Mouse (Mus musculus): ENCODE data around the gene Eea1. TPM values are rescaled to one million over a fixed set of nuclear protein-coding genes. Genes with fewer than 3 reads are reported as not detected.

Eea1 gene
- total and polyA plus RNA-seq, 3 experiments, result 9.2 to 43.5 (median 10.2) TPM

GRCm38 (mm10) chr10:96034106-96034505 lies 93.7 kb downstream of the Eea1 start:
- Histone ChIP-seq H3K4me3 (ENCODE audit: control insufficient read depth in 1 of 2, insufficient read depth in 1 of 2, low read depth in 2 of 2, low read length in 2 of 2) (no peak overlapping the region), H3K4me1 (ENCODE audit: control insufficient read depth in 1 of 2, insufficient read depth in 2 of 2, low read length in 2 of 2) (no peaks in the 10 kb centered on the region), H3K9ac (ENCODE audit: control insufficient read depth, low read depth, low read length, poor library complexity, severe bottlenecking) (no peak overlapping the region), H3K9me3 (replicated peaks; ENCODE audit: insufficient read depth, low read length) (no peaks in the 10 kb centered on the region), H3K27ac (ENCODE audit: control insufficient read depth, low read depth, low read length) (no peak overlapping the region), H3K79me2 (ENCODE audit: control insufficient read depth, insufficient read depth, low read length, poor library complexity) (no peaks in the 10 kb centered on the region), H3K36me3 (ENCODE audit: control insufficient read depth in 1 of 2, insufficient read depth in 2 of 2, low read length in 2 of 2) (peaks cover 0 to 4% of the 10 kb centered on the region in 2 experiments; a peak in 2 of 4 replicates), H3K27me3 (ENCODE audit: control insufficient read depth in 1 of 2, insufficient read depth in 2 of 2, low read length in 2 of 2) (no peaks in the 10 kb centered on the region)
- no peak for DNase-seq (ENCODE audit: low read depth, low spot score)
- TF ChIP-seq MEF2A (IDR thresholded peaks at IDR 0.05; ENCODE audit: extremely low read depth, insufficient replicate concordance, low read depth, low read length, poor library complexity, severe bottlenecking) (no peak), USF2 (IDR thresholded peaks at IDR 0.05; ENCODE audit: borderline replicate concordance in 1 of 2, insufficient read depth in 1 of 2, low read depth in 1 of 2, low read length in 2 of 2) (no peak), UBTF (IDR thresholded peaks at IDR 0.05; ENCODE audit: borderline replicate concordance, insufficient read depth, low read depth, low read length) (no peak), CHD2 (IDR thresholded peaks at IDR 0.05; ENCODE audit: low read length) (no peak), MYB (IDR thresholded peaks at IDR 0.05; ENCODE audit: low read depth, low read length) (no peak), GATA1 (IDR thresholded peaks at IDR 0.05; ENCODE audit: low read depth, low read length) (no peak), RAD21 (IDR thresholded peaks at IDR 0.05; ENCODE audit: low read depth, low read length) (no peak), ETS1 (IDR thresholded peaks at IDR 0.05; ENCODE audit: low read depth, low read length) (no peak), TAL1 (IDR thresholded peaks at IDR 0.05; ENCODE audit: low read length) (no peak)

DNA sequence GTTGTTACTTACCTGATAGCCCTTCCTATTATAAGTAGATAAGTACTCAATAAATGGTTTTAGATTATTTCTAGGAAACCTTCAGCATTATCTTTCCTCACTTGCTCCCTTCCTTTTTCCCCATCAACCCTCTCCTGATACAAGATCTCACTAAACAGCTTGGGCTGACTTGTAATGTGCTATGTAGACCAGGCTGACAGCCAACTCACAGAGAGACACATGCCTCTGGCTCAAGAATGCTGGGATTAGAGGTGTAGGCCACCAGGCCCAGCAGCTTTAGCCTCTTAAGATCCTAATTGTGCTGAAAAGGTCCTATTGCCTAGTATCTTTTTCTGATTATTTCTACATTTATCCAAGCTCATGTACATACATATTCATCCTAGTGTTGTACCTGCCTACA lies 95.5 kb downstream of the Eea1 start:
- peaks cover 0 to 4% of the 10 kb centered on the region in 2 experiments; a peak in 2 of 4 replicates for H3K36me3 ChIP-seq (ENCODE audit: control insufficient read depth in 1 of 2, insufficient read depth in 2 of 2, low read length in 2 of 2)
- no peak overlapping the region for H3K27ac ChIP-seq (ENCODE audit: control insufficient read depth, low read depth, low read length)
- H3K9me3 ChIP-seq (replicated peaks; ENCODE audit: insufficient read depth, low read length), result no peaks in the 10 kb centered on the region
- H3K27me3 ChIP-seq (ENCODE audit: control insufficient read depth in 1 of 2, insufficient read depth in 2 of 2, low read length in 2 of 2), result no peaks in the 10 kb centered on the region
- H3K9ac ChIP-seq (ENCODE audit: control insufficient read depth, low read depth, low read length, poor library complexity, severe bottlenecking), result no peak overlapping the region
- no peak for DNase-seq (ENCODE audit: low read depth, low spot score)
- H3K4me1 ChIP-seq (ENCODE audit: control insufficient read depth in 1 of 2, insufficient read depth in 2 of 2, low read length in 2 of 2), result no peaks in the 10 kb centered on the region
- TF ChIP-seq TBP (IDR thresholded peaks at IDR 0.05; ENCODE audit: low read depth, low read length) (no peak), ELF1 (IDR thresholded peaks at IDR 0.05; ENCODE audit: low read depth, low read length) (no peak), RCOR1 (IDR thresholded peaks at IDR 0.05; ENCODE audit: low read depth, low read length) (no peak), TAL1 (IDR thresholded peaks at IDR 0.05; ENCODE audit: low read length) (no peak), EP300 (IDR thresholded peaks at IDR 0.05; ENCODE audit: low read depth in 1 of 2, low read length in 2 of 2) (no peak), BHLHE40 (IDR thresholded peaks at IDR 0.05; ENCODE audit: borderline replicate concordance, low read depth, low read length) (no peak), ZC3H11A (IDR thresholded peaks at IDR 0.05; ENCODE audit: low read depth, low read length) (no peak), POLR2AphosphoS5 (IDR thresholded peaks at IDR 0.05; ENCODE audit: borderline replicate concordance, low read depth, low read length) (no peak)
- H3K4me3 ChIP-seq (ENCODE audit: control insufficient read depth in 1 of 2, insufficient read depth in 1 of 2, low read depth in 2 of 2, low read length in 2 of 2), result no peak overlapping the region
- no peaks in the 10 kb centered on the region for H3K79me2 ChIP-seq (ENCODE audit: control insufficient read depth, insufficient read depth, low read length, poor library complexity)
